Mouse (Mus musculus): ENCODE results near the gene Clstn2.

- TF ChIP-seq CTCF (IDR thresholded peaks at IDR 0.05; ENCODE audit: low read depth) (no peak), EP300 (optimal IDR thresholded peaks at IDR 0.05) (no peak)
Observed at GRCm38 (mm10) chr9:97995723-97996122, 37.3 kb downstream of the Clstn2 start.

Data from stomach, postnatal 0 days (tissue).